In genomic region chr11:53300330-53301166, GRCm38 (mm10) we compare ENCODE assay signal across 8 mouse cellular contexts. TPM values are rescaled to one million over a fixed set of nuclear protein-coding genes. Genes with fewer than 3 reads are reported as not detected.
DNase-seq lines count a peak whose midpoint lies in the region; ATAC-seq and TF ChIP-seq lines count a peak whose summit lies in the region.

Gene Hspa4, minus strand, starts transcription at chr11:53300457.

- under 1% methylated on average over 58 of the region's 58 CpGs for WGBS in forebrain, embryonic 12.5 days
- WGBS in heart, postnatal 0 days = under 1% methylated on average over 58 of the region's 58 CpGs
- under 1% methylated on average over 58 of the region's 58 CpGs for WGBS in liver, embryonic 16.5 days (ENCODE audit: insufficient replicate concordance)
- WGBS in neural tube, embryonic 13.5 days = 2% methylated on average over 58 of the region's 58 CpGs

- peak within 1 kb of the TSS; percentile 99 for H3K4me3 ChIP-seq in E14TG2a.4 (replicated peaks; ENCODE audit: low read length)
- peak within 1 kb of the TSS; percentile 99 for H3K4me3 ChIP-seq in forebrain, embryonic 12.5 days (replicated peaks)
- H3K4me3 ChIP-seq in heart, postnatal 0 days (ENCODE audit: low read depth, low read length) = peak within 1 kb of the TSS; percentile 88
- H3K4me3 ChIP-seq in liver, embryonic 16.5 days (ENCODE audit: low read depth, low read length) = peak within 1 kb of the TSS; percentile 100
- H3K4me3 ChIP-seq in neural tube, embryonic 13.5 days = peak within 1 kb of the TSS; percentile 100
- peak within 1 kb of the TSS; percentile 90 for H3K4me3 ChIP-seq in testis, adult 2 months (ENCODE audit: control insufficient read depth, low read depth, low read length)

- peaks cover 63% of the 10 kb centered on the region for H3K4me1 ChIP-seq in E14TG2a.4 (replicated peaks; ENCODE audit: low read depth, low read length)
- H3K4me1 ChIP-seq in forebrain, embryonic 12.5 days = peaks cover 28% of the 10 kb centered on the region
- H3K4me1 ChIP-seq in heart, postnatal 0 days (ENCODE audit: control insufficient read depth, insufficient read depth) = peaks cover 20% of the 10 kb centered on the region
- H3K4me1 ChIP-seq in liver, embryonic 16.5 days (ENCODE audit: control insufficient read depth, low read depth, low read length) = peaks cover 35% of the 10 kb centered on the region
- H3K4me1 ChIP-seq in neural tube, embryonic 13.5 days (replicated peaks) = peaks cover 39% of the 10 kb centered on the region
- peaks cover 9% of the 10 kb centered on the region for H3K4me1 ChIP-seq in testis, adult 2 months (ENCODE audit: control insufficient read depth, insufficient read depth, low read length)

- H3K4me2 ChIP-seq in forebrain, embryonic 12.5 days = peak within 1 kb of the TSS; percentile 79
- peak within 1 kb of the TSS; percentile 86 for H3K4me2 ChIP-seq in heart, postnatal 0 days (ENCODE audit: low read depth, low read length)
- H3K4me2 ChIP-seq in liver, embryonic 16.5 days (ENCODE audit: low read depth, low read length) = peak within 1 kb of the TSS; percentile 93
- peak within 1 kb of the TSS; percentile 91 for H3K4me2 ChIP-seq in neural tube, embryonic 13.5 days

- no peaks in the 10 kb centered on the region for H3K27me3 ChIP-seq in E14TG2a.4 (ENCODE audit: insufficient read depth, low read length)
- H3K27me3 ChIP-seq in forebrain, embryonic 12.5 days = no peaks in the 10 kb centered on the region
- H3K27me3 ChIP-seq in heart, postnatal 0 days (ENCODE audit: control insufficient read depth, insufficient read depth, low read length) = no peaks in the 10 kb centered on the region
- no peaks in the 10 kb centered on the region for H3K27me3 ChIP-seq in liver, embryonic 16.5 days (ENCODE audit: control insufficient read depth, insufficient read depth, low read depth, low read length)
- H3K27me3 ChIP-seq in neural tube, embryonic 13.5 days = no peaks in the 10 kb centered on the region
- no peaks in the 10 kb centered on the region for H3K27me3 ChIP-seq in testis, adult 2 months (ENCODE audit: control insufficient read depth, insufficient read depth, low read length)

- TF ChIP-seq POLR2A in testis, adult 2 months (IDR thresholded peaks at IDR 0.05; ENCODE audit: control insufficient read depth, low read depth, low read length) = peak; percentile 97

- peaks cover 34% of the 10 kb centered on the region for H3K36me3 ChIP-seq in E14TG2a.4 (ENCODE audit: insufficient read depth, low read length)
- H3K36me3 ChIP-seq in forebrain, embryonic 12.5 days (replicated peaks) = no peaks in the 10 kb centered on the region
- H3K36me3 ChIP-seq in heart, postnatal 0 days (replicated peaks; ENCODE audit: control insufficient read depth, insufficient read depth, low read length) = peaks cover 3% of the 10 kb centered on the region; the same call in 1 of the 2 replicates
- peaks cover 4% of the 10 kb centered on the region for H3K36me3 ChIP-seq in liver, embryonic 16.5 days (ENCODE audit: control insufficient read depth, insufficient read depth)
- H3K36me3 ChIP-seq in neural tube, embryonic 13.5 days = no peaks in the 10 kb centered on the region
- no peaks in the 10 kb centered on the region for H3K36me3 ChIP-seq in testis, adult 2 months (ENCODE audit: control insufficient read depth, insufficient read depth, low read length)

- no peak for TF ChIP-seq CTCF in E14TG2a.4 (conservative IDR thresholded peaks at IDR 0.05; ENCODE audit: low read length)
- 0 out of 2 replicates have a peak, but pooled peaks have one; percentile 0 for TF ChIP-seq CTCF in heart, postnatal 0 days (IDR thresholded peaks at IDR 0.05; ENCODE audit: low read depth)
- TF ChIP-seq CTCF in testis, adult 2 months (IDR thresholded peaks at IDR 0.05; ENCODE audit: control insufficient read depth, insufficient read depth, insufficient replicate concordance, low read depth, low read length) = no peak

- peak within 1 kb of the TSS; percentile 97 for H3K27ac ChIP-seq in forebrain, embryonic 12.5 days
- H3K27ac ChIP-seq in heart, postnatal 0 days (ENCODE audit: low read depth) = peak within 1 kb of the TSS; percentile 100
- peak within 1 kb of the TSS; percentile 100 for H3K27ac ChIP-seq in liver, embryonic 16.5 days (ENCODE audit: low read length)
- peak within 1 kb of the TSS; percentile 96 for H3K27ac ChIP-seq in neural tube, embryonic 13.5 days (replicated peaks)
- peak within 1 kb of the TSS; percentile 93 for H3K27ac ChIP-seq in testis, adult 2 months (ENCODE audit: control insufficient read depth, insufficient read depth, low read depth, low read length)

- peak within 1 kb of the TSS; percentile 99 for H3K9ac ChIP-seq in forebrain, embryonic 12.5 days
- H3K9ac ChIP-seq in heart, postnatal 0 days (replicated peaks; ENCODE audit: low read depth, low read length) = peak within 1 kb of the TSS; percentile 98
- peak within 1 kb of the TSS; percentile 99 for H3K9ac ChIP-seq in liver, embryonic 16.5 days (ENCODE audit: low read depth, low read length)
- peak within 1 kb of the TSS; percentile 99 for H3K9ac ChIP-seq in neural tube, embryonic 13.5 days

- no peaks in the 10 kb centered on the region for H3K9me3 ChIP-seq in E14TG2a.4 (ENCODE audit: low read length)
- no peaks in the 10 kb centered on the region for H3K9me3 ChIP-seq in forebrain, embryonic 12.5 days
- H3K9me3 ChIP-seq in heart, postnatal 0 days (replicated peaks; ENCODE audit: control insufficient read depth, low read length) = no peaks in the 10 kb centered on the region
- no peaks in the 10 kb centered on the region for H3K9me3 ChIP-seq in liver, embryonic 16.5 days (replicated peaks; ENCODE audit: control insufficient read depth, low read length)
- no peaks in the 10 kb centered on the region for H3K9me3 ChIP-seq in neural tube, embryonic 13.5 days

- DNase-seq in c-Kit-positive CD71-positive TER-119-positive erythroid progenitor cells, embryonic 14.5 days (ENCODE audit: low spot score) = peak; percentile 98
- peak; percentile 99 for DNase-seq in heart, postnatal 0 days (ENCODE audit: low spot score)
- peak; percentile 99 for DNase-seq in kidney, postnatal 4 days

- ATAC-seq in forebrain, embryonic 12.5 days (ENCODE audit: low FRiP score) = peak; percentile 98
- ATAC-seq in heart, postnatal 0 days (ENCODE audit: insufficient read depth, low read depth) = peak; percentile 95
- peak; percentile 93 for ATAC-seq in liver, embryonic 16.5 days (ENCODE audit: low read depth)
- ATAC-seq in neural tube, embryonic 13.5 days (ENCODE audit: low read depth) = peak; percentile 98

- peak; percentile 98 for TF ChIP-seq EP300 in heart, postnatal 0 days (IDR thresholded peaks at IDR 0.05; ENCODE audit: low read depth)

RNA-seq across cellular contexts. Expression of gene Hspa4, which starts in this region (rescaled TPM):
- 93.3 and 95.9 TPM in 2 replicates for polyA plus RNA-seq in forebrain, embryonic 12.5 days (2016; fragmentation: Nextera tagmentation; extraction: Ambion mirVana)
- total RNA-seq in heart, postnatal 0 days (2014; rRNA removed; ENCODE audit: low replicate concordance) = 54.0 and 64.3 TPM in 2 replicates
- 59.0 and 75.6 TPM in 2 replicates for polyA plus RNA-seq in heart, postnatal 0 days (2015; fragmentation: Nextera tagmentation; extraction: Ambion mirVana)
- polyA plus RNA-seq in liver, embryonic 16.5 days (2015; fragmentation: Nextera tagmentation; extraction: Ambion mirVana) = 32.4 and 33.7 TPM in 2 replicates
- 56.1 and 63.0 TPM in 2 replicates for polyA plus RNA-seq in neural tube, embryonic 13.5 days (2015; fragmentation: Nextera tagmentation; extraction: Ambion mirVana)
- polyA plus RNA-seq in testis, adult 2 months (2012; rRNA removed) = 36.0 and 38.9 TPM in 2 replicates

Comparison
In these comparisons a context has a peak if more than half of its experiments do, and no peak if none do; other contexts are left out.
1. Peak in every context shown above with its lines: DNase-seq, ATAC-seq, H3K4me3 ChIP-seq and H3K27ac ChIP-seq.